ENCODE assay signal across 8 mouse cellular contexts in genomic region chr5:122372192-122372769, GRCm38 (mm10). TPM values are rescaled to one million over a fixed set of nuclear protein-coding genes. Genes with fewer than 3 reads are reported as not detected.
A peak's percentile ranks its signal among the peaks of the same experiment; 100 is the strongest.
DNase-seq lines count a peak whose midpoint lies in the region; ATAC-seq and TF ChIP-seq lines count a peak whose summit lies in the region.

Fam216a (minus strand) TSS chr5:122372364.

- H3K27me3 ChIP-seq in kidney, embryonic 14.5 days (ENCODE audit: control insufficient read depth, insufficient read depth, low read length), result no peaks in the 10 kb centered on the region
- no peaks in the 10 kb centered on the region for H3K27me3 ChIP-seq in limb, embryonic 15.5 days

- TF ChIP-seq POLR2A in bone marrow macrophage, adult 2 months (IDR thresholded peaks at IDR 0.05; ENCODE audit: borderline replicate concordance, low read depth, low read length), result 0 out of 2 replicates have a peak, but pooled peaks have one; percentile 77
- peak; percentile 77 for TF ChIP-seq POLR2A in embryonic fibroblast, embryonic 13.5 days (IDR thresholded peaks at IDR 0.05; ENCODE audit: low read depth, low read length)

- WGBS in kidney, embryonic 14.5 days, result under 1% methylated on average over 53 of the region's 53 CpGs
- WGBS in limb, embryonic 15.5 days, result under 1% methylated on average over 53 of the region's 53 CpGs

- peak within 1 kb of the TSS; percentile 84 for H3K9ac ChIP-seq in kidney, embryonic 14.5 days (ENCODE audit: low read depth, low read length)
- H3K9ac ChIP-seq in limb, embryonic 15.5 days, result peak within 1 kb of the TSS; percentile 77

- no peak for TF ChIP-seq CTCF in bone marrow macrophage, adult 2 months (IDR thresholded peaks at IDR 0.05; ENCODE audit: low read depth, low read length)
- no peak for TF ChIP-seq CTCF in embryonic fibroblast, embryonic 13.5 days (IDR thresholded peaks at IDR 0.05; ENCODE audit: borderline replicate concordance, insufficient read depth, low read length)

- H3K4me2 ChIP-seq in kidney, embryonic 14.5 days (replicated peaks; ENCODE audit: low read depth, low read length), result peak within 1 kb of the TSS; percentile 53
- H3K4me2 ChIP-seq in limb, embryonic 15.5 days, result peak within 1 kb of the TSS; percentile 61

- peak within 1 kb of the TSS; percentile 79 for H3K4me3 ChIP-seq in bone marrow macrophage, adult 2 months (ENCODE audit: insufficient read depth, low read length)
- H3K4me3 ChIP-seq in embryonic fibroblast, embryonic 13.5 days (ENCODE audit: insufficient read depth, low read length), result peak within 1 kb of the TSS; percentile 83
- peak within 1 kb of the TSS; percentile 83 for H3K4me3 ChIP-seq in kidney, embryonic 14.5 days (ENCODE audit: low read length)
- peak within 1 kb of the TSS; percentile 72 for H3K4me3 ChIP-seq in limb, embryonic 15.5 days

- H3K27ac ChIP-seq in bone marrow macrophage, adult 2 months (ENCODE audit: insufficient read depth, low read depth, low read length), result peak within 1 kb of the TSS; percentile 52
- peak within 1 kb of the TSS; percentile 94 for H3K27ac ChIP-seq in embryonic fibroblast, embryonic 13.5 days (ENCODE audit: insufficient read depth, low read length)
- H3K27ac ChIP-seq in kidney, embryonic 14.5 days (ENCODE audit: low read depth, low read length), result peak within 1 kb of the TSS; percentile 94
- H3K27ac ChIP-seq in limb, embryonic 15.5 days, result peak within 1 kb of the TSS; percentile 95

- H3K36me3 ChIP-seq in kidney, embryonic 14.5 days (ENCODE audit: control insufficient read depth, insufficient read depth, low read length), result peaks cover 30% of the 10 kb centered on the region
- H3K36me3 ChIP-seq in limb, embryonic 15.5 days, result peaks cover 40% of the 10 kb centered on the region

- peaks cover 3% of the 10 kb centered on the region; the same call in 1 of the 2 replicates for H3K4me1 ChIP-seq in bone marrow macrophage, adult 2 months (ENCODE audit: control insufficient read depth, insufficient read depth, low read length)
- no peaks in the 10 kb centered on the region for H3K4me1 ChIP-seq in embryonic fibroblast, embryonic 13.5 days (ENCODE audit: control insufficient read depth, insufficient read depth, low read length)
- peaks cover 8% of the 10 kb centered on the region for H3K4me1 ChIP-seq in kidney, embryonic 14.5 days (ENCODE audit: control insufficient read depth, insufficient read depth, low read length)
- peaks cover 19% of the 10 kb centered on the region for H3K4me1 ChIP-seq in limb, embryonic 15.5 days

- H3K9me3 ChIP-seq in kidney, embryonic 14.5 days (ENCODE audit: control insufficient read depth, low read length), result no peaks in the 10 kb centered on the region
- H3K9me3 ChIP-seq in limb, embryonic 15.5 days, result no peaks in the 10 kb centered on the region

- peak; percentile 94 for ATAC-seq in kidney, embryonic 14.5 days (ENCODE audit: low FRiP score, low TSS enrichment)
- peak; percentile 94 for ATAC-seq in limb, embryonic 15.5 days (ENCODE audit: insufficient number of reproducible peaks, low FRiP score, low TSS enrichment, low read depth)

- DNase-seq in A20 (ENCODE audit: low read depth, low spot score), result peak; percentile 100
- DNase-seq in heart, adult 9 months (ENCODE audit: low spot score in 2 of 2), result peak; percentile 98 to 99
- peak; percentile 91 to 94 for DNase-seq in monocyte, adult 2 months (ENCODE audit: low read depth in 1 of 2, low spot score in 2 of 2)
- peak; percentile 99 for DNase-seq in spleen, postnatal 36 days (ENCODE audit: low spot score in 2 of 2)

RNA-seq across cellular contexts. Expression of gene Fam216a, which starts in this region (rescaled TPM):
- polyA plus RNA-seq in bone marrow macrophage, adult 2 months (2012; ENCODE audit: insufficient read depth, insufficient read length, missing spikeins), result 8.3 and 11.5 TPM in 2 replicates
- 50.6 and 57.2 TPM in 2 replicates for polyA plus RNA-seq in embryonic fibroblast, embryonic 13.5 days (2011; ENCODE audit: insufficient read length, low read depth, missing spikeins)
- polyA plus RNA-seq in kidney, embryonic 14.5 days (2014; fragmentation: Nextera tagmentation; extraction: Ambion mirVana), result 73.6 and 76.0 TPM in 2 replicates
- polyA plus RNA-seq in limb, embryonic 15.5 days (2015; fragmentation: Nextera tagmentation; extraction: Ambion mirVana), result 58.3 and 59.3 TPM in 2 replicates

Comparison
In these comparisons a context has a peak if more than half of its experiments do, and no peak if none do; other contexts are left out.
1. Peak in every context shown above with its lines: DNase-seq, ATAC-seq, H3K4me3 ChIP-seq and H3K27ac ChIP-seq.